Mouse (Mus musculus) spleen, postnatal 36 days (tissue): ENCODE data around the gene Cx3cl1.

Source experiments
- DNase-seq, 2 experiments: peaks; one replicate each; pipeline ENCODE4 v3.0.0; 2022; ENCODE audit warnings: low spot score in 2 of 2, mixed read lengths in 1 of 2

Cx3cl1 gene

DNA sequence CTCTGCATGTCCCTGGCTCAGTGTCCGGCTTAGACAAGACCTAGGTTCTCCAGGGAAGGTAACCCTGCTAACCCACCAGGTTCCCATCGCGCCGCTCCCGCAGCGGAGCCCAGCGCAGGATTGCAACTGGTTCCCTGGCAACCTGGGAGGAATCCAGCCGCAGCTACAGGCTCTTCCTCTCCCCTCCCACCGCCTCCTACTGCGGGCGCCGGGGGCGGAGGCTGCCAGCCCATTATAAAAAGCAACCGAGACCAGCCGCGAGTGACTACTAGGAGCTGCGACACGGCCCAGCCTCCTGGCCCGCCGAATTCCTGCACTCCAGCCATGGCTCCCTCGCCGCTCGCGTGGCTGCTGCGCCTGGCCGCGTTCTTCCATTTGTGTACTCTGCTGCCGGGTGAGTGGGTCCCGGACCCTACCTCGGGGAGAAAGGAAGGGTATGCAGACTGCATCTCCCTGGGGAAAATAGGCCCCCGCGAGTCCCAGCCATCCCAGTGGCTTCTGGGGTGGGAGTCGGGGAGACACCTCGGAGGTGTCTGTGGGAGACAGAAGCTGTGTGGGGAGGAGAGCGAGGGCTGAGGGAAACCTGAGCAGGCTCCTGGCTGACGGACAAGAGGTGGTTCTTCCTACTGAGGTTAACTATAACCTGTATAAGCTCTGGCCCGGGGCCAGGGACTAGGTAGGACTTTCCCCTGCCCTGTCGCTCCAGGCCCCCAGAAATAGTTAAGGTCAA, at the start of gene Cx3cl1:
Gene Cx3cl1 (plus strand): TSS at position 69 of the 730 bp plus-strand sequence.
- DNase-seq: no peak

DNA sequence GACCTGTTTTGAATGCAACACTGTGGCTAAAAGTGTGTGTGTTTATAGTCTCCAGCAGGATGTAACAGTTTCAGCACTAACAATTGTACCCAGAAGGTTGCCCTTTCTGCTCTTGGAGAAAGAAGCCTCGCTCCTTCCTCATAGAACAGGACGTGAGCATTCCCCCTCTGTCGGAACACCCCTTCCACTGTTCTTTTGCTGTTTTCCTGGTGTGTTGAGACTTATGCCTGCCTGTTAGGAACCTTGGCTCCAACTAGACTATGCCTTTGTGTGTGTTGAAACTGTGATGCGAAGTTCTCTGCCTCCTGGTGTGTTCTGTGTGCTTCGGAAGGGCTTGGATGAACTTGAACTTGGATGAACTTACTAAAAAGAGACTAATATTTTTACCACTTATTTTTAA, 45.8 kb upstream of the Cx3cl1 start:
- no peak for DNase-seq

DNA sequence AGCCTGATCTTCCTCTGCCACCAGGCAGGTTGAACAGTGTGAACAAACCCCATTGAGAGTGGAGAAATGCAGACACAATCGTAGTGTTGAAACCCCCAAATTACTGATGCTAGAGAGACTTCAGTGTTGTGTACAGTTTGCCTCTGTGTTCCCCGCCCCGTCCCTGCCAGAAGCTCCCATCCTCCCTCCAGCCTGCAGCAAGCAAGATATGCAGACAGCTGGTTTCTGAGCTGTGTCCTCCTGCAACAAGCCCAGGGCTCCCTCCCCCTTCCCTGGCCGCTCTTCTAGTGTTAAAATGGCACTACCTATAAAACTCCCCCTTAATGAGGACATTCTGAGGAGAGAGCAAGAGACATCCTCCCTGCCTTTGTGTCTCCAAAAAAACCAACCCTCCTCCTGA, 42.5 kb upstream of the Cx3cl1 start:
- DNase-seq: no peak

DNA sequence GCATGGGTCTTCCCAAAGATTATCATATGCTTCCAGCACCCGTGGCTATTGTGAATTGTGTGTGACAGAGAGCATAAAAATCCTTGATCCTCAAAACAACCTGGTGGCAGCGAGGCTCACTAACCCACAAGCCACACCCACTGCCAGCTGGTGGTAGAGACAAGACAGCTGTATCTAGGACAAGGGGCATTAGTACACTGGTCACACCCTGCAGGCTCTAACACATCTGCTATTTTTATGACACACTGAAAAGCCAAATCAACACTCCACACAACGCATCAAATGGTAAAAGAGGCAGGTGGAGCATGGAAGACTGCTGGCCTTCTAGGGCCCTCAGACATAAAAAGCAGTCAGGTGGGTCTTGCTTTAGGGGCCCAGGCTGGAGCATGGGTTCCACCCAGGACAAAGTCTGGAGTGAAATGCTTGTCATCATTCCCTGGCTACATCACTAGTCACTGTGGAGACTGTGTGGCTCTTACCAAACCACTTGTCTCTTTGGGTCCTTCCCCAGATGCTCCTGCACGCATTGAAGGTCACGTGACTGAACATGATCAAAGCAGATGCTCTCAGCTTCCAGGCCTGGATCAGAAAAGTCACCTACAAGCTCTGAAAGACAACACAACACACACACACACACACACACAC, 37.9 kb upstream of the Cx3cl1 start:
- DNase-seq: peak; percentile 75 to 85

DNA sequence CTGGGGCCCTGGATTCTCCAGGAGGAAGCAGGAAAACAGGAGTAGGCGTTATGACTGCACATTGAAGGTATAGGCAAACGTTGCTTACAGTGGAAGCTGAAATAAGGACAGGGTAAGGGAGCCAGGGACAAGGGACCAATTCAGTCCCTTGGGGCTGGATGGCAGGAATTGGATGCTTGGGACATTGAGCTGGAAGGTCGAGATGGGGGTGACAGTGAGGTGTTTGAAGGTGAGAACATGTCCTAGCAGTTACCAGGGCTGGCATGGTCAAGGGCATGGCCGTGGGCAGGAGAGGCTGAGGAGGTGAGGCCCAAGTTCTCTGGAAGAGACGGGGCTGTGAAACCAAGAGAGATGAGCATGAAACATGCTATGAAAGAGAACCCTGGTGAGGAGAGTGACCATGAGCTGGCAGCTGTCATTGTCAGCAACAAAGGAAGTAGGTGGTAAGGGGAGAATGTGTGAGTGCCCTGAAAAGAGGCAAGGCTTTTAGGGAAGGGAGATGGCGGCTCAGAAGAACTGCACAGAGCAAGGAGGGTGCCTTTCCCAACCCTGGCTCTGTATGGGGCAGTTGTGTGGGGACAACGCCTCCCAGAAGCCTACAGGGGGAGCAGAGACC, 37.0 kb upstream of the Cx3cl1 start:
- no peak for DNase-seq

DNA sequence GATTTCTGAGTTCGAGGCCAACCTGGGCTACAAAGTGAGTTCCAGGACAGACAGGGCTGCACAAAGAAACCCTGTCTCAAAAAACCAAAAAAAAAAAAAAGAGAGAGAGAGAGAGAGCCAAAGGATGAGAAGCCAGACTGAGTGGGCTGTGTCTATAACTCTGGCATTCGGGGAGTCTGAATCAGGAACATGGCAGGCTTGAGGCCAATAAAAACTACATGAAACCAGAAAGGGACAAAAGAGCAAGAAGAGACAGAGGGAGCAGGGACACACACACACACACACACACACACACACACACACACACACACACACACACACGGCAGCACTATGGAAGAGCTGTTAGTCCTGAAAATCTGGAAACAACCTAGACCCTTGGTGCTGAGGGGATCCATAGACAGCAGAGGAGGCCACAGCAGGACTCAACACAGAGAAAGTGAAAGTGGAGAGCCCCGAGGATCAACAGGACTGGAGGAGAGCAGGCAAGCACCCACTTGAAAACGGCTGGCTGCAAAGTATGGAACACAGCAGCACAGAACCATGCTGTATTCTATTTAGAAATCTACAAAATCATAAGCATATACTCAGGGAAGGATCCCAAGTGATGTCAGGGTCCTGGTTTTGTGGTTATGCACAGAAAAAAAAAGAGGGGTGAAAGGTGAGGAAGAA, 36.2 kb upstream of the Cx3cl1 start:
- peak; percentile 15 to 36 for DNase-seq

DNA sequence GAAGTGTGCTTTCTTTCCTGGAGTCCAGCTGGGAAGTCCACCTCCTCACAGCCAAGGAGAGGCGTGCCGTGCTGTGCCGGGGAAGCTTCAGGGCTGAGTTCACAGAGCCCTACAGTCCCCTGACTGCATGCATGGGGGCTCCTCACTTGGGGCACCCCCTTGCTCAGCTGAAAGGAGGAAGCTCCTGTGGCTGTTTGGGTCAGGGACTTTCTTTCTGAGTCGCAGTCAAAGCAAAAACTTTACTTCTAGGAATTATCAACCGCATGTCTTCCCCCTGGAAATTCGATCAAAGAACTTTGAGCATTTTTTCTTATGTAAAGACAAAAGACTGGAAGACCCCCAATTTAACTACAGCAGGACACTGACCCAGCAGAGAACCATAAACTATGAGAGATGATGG, 32.0 kb upstream of the Cx3cl1 start:
- DNase-seq: peak; percentile 51 to 63

DNA sequence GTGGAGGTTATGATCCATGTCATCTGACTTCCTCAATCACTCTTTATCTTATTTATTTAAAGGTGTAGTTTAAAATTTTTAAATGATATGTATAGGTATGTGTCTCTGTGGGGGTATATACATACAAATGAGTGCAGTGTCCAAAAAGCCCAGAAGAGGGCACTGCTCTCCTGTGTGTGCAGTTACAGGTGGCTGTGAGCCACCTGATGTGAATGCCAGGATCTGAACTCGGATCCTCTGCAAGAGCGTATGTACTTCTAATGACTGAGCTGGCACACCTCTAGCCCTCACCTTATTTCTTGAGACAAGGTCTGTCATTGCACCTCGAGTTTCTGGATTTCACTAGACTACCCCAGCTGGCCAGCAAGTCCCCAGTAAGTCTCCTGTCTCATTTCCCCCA, 31.2 kb upstream of the Cx3cl1 start:
- no peak for DNase-seq

DNA sequence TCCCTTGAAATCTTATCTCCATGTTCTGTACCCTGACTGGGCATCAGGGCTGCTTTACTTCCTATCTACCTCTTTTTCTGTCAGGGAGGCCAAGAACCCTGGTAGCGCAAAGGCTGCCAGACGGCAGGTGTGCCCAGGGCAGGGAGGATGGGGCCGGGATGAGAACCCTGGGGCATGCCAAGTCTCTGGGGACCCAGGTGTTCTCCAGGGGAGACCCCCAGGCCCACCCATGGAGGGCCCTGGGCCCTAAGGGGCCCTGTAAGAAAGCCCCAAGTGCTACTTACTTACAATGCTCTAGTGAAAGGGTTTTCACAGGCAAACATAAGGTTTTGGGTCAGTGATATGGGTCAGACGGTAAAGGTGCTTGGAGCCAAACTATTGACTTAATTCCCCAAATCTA, 30.1 kb upstream of the Cx3cl1 start:
- DNase-seq: no peak

DNA sequence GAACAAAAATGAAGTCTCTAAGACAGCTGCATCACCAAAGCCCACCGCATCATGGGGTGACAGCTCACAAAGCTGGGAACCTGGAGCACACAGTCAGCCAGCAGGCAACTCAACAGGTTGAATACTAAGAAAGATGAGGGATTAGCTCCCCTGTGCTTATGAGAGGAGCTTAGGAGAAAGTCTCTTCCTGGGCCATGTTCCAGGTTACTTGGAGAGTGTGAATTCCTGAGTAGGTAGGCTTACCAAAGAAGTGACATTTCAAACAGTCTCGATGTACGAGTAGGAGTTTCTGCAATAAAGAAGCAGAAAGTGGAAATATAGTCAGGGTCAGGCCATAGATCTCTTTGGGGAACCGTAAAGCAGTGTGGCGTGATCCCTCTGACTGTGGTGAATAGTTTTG, 27.3 kb upstream of the Cx3cl1 start:
- no peak for DNase-seq

DNA sequence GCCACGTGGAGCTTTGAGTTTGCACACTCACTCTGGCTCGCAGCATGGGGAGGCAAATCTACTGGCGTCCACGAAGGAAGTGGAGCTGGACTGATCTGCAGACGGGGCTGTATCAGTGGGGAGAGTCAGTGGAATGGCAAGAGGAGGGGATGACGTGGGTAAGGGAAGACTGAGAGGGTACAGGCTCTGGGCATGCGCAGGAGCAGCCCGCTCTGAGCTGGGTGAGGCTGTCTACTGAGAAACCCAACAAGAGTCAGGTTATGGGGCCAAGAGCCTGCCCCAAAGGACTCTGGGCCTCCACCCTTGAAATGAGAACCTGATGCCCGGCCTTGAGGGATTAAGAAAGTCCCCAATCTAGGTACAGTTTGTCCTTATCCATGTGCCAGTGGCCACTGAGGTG, 26.8 kb upstream of the Cx3cl1 start:
- no peak for DNase-seq

DNA sequence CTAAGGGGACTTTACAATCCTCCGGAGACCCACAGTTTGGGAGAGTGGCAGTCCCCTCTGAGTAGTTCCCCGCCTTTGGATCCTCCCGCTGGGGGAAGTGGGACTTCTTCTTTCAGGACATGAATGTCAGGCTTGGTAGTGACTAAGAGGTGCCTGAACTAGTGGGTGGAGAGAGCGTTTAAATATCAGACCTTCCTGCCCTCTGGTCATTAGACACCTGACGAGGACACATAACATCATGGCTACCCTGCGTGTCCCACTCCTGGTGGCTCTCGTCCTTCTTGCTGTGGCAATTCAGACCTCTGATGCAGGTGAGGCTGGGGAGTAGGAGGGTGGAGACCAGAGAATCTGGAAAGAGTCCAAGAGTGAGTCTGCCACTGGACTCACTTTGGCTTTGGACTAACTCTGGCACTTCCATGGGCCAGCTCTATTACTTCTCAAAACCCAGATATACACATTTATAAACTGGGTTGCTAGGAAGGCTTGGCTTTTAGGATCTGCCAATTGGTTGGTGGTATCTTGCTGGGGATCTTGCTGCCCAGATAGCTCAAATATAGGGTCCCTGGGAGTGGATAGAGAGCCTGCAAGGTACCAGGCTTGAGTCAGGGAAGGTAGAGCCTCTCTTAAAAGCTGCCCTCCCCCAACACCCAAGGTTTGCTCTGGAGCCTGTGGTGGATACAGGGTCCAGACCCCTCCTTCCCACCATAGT, 26.2 kb upstream of the Cx3cl1 start, which contains the start of gene Ccl22:
Gene Ccl22 (plus strand): TSS at position 115 of the 709 bp plus-strand sequence.
- no peak for DNase-seq

DNA sequence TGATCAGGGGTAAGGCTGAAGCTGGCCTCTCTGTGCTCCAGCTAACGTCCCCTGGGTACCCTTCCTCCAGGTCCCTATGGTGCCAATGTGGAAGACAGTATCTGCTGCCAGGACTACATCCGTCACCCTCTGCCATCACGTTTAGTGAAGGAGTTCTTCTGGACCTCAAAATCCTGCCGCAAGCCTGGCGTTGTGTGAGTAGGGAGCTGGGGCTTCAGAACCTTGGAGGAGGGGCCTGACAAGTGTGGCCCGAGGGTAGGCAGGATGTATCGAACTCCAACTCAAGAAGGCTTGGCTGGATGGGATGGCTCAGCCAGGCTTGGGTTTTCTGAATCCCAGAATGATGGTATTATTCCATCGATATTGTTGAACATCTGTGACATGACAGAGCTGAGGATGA, 25.0 kb upstream of the Cx3cl1 start:
- no peak for DNase-seq

DNA sequence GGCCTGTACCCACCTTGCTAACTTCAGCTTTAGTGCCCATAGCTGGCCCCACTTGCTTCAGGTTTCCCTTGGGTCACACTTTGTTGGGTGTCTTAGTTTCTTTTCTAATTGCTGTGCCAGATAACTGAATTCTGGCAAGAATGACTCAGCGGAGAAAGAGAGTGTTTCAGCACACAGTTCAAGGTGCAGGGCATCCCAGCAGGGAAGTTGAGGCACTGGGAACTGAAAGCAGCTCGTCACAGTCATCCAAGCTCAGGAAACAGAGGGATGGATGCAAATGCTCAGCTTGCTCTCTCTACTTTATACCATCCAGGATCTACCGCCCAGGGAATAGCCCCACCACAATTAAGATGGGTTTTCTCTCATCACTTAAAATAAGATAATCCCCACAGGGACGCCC, 23.4 kb upstream of the Cx3cl1 start:
- no peak for DNase-seq

DNA sequence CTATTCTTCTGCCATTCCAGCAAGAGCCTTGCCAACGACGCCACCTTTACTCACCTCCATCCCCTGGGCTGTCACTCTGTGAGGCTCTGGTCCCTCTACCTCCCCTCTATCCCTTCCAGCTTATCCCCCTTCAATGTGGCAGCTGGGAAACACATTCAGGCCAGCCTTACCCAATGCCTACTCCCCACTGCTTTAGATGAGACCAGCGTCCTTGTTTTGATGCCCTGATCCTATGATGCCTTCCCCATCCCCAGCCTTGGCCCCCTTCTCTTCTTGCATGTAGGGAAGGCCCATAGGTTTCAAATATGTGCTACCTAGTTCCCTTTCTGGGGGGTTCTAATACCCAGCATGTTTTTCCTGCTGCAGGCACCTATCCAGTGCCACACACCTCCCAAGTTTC, 21.9 kb upstream of the Cx3cl1 start:
- no peak for DNase-seq

DNA sequence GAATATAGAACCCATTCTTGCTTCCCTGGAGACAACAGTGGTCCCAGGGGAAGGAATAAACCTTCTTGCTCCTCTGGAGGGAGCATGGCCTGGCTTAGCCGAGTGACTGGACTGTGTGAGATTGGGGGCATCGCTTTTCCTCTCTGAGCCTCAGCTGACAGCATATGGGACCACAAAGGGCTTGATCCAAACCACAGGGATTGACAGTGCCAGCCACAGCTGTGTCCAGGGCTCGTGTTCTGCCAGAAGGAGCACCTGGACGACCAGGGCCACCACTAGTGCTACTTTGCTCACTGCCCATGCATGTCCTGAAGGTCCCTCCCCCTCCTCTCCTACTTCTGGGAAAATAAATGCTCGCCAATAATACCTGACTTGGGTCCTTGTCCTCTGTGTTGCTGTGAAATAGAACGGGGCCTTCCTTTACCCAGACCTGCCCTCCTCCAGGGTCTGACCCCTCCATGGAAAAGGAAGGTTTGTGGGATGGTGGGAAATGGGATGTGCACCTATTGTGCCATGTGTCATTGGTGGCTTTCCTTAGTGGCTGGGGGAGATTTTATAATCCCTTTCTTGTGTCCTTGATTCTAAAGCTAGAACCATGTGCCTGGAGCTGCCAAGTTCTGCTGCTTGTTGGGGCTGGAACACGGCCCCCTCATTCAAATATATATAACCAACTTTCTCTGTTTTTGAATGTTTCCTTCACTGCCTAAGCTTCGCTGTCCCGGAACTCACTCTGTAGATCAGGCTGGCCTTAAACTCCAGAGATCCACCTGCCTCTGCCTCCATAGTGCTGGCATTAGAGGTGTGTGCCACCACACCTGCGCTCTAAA, 20.6 kb upstream of the Cx3cl1 start:
- DNase-seq: no peak

DNA sequence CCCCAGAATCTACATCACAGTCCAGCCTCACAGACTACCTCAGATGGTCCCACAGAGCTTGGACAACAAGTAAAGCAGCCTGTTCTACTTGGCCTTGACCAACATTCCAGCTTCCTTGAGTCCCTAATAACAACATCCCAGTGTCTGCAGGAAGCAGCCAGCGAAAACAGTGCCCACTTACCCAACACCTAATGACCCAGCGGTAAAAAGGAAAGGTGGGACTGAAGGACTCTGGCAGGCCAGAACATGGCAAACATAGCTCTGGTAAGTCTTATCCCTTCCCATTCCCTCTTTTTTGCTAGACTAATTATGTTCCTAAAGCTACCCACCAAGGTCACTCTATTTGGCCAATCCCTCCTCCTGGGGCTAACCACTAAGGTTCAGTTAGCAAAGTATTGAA, 17.8 kb upstream of the Cx3cl1 start:
- no peak for DNase-seq

DNA sequence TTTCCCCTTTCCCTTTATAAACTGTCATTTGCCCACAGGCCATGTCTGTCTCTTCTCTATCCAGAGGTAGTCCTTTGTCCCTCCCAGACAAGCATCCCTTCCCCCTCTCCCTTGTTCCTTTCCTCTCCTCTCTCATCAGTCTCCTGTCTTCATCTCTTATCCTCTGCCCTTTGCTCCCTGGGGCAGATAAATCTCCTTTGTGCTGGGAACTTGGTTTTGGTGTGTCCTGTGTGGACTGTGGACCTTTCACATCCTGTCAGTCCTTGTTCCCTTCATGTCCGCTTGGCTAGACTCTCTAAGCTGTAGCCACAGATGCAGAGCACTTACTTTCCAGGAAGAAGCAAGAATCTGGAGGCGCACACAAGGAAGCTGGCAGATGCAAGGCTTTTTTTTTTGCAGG, 17.3 kb upstream of the Cx3cl1 start:
- DNase-seq: no peak

DNA sequence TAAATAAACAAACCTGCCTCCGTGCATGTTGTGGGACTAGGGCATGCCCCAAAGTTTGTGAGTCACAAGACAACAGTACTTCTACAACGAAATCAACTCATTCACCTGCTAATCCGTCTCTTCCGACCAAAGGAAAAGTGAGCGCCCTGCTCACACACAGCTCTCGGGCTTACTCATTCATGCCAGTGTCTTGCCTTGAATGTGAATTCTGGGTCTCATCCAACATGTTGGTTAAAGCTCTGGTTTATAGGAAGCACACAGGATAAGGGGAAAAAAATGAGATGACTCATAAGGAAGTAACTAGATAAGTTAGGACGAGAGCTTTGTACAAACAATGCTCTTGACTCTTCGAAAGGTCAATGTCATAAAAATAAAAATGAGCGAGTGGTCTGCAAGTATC, 4.8 kb upstream of the Cx3cl1 start:
- no peak for DNase-seq

DNA sequence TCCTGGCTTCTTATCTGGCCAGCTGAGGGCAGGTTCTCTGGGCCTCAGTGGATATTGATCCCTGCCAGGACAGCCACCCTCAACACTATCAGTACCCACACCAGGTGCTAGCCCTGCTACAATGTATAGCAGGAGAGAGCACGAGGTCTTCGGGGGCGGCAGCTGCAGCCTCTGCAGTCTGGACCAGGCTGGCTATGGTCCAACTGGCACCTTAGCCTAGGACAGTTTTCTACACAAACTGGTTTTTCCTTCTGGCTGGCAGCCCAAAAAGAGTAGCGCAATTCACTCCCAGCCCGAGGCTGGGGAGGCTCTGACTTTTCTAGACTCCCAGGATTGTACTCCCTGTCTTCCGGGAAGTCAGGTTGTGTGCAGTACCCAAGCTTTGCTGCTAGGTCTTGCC, 864 bp upstream of the Cx3cl1 start:
- no peak for DNase-seq

DNA sequence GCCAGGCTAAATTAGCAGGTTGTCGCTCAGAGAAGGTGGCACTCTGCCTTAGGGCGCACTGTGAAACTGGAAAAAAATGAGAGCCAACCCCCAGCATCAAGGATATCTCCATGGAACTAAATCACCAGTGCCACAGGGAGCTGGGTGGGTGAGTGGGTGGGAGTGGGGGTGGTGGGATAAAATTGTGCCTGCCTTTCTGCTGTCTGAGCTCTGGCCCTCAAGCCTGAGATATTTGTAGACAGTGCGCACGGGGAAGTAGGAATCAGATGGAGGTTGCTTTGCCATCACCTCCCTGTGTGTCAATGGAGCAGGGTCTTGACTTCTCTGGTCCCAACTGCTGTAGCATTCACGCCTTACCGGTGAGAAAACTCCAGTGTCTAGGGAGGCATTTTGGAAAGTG, 1.2 kb downstream of the Cx3cl1 start:
- DNase-seq: no peak
